Mouse (Mus musculus): Measurements from ENCODE around the gene Gria1.

Gene Gria1

GRCm38 (mm10) chr11:57298263-57298662 is 287.1 kb downstream of the Gria1 start:
- no peak for DNase-seq (ENCODE audit: low spot score in 2 of 2)

- no peak for DNase-seq (ENCODE audit: low spot score in 2 of 2)
These were observed 287.5 kb downstream of the Gria1 start for GRCm38 (mm10) chr11:57298665-57299064.

- DNase-seq (ENCODE audit: low spot score in 2 of 2), result no peak
These were observed 292.4 kb downstream of the Gria1 start for GRCm38 (mm10) chr11:57303602-57304001.

- no peak for DNase-seq (ENCODE audit: low spot score in 2 of 2)
These were observed 294.9 kb downstream of the Gria1 start for GRCm38 (mm10) chr11:57306116-57306515.

- no peak for DNase-seq (ENCODE audit: low spot score in 2 of 2)
These were observed 295.7 kb downstream of the Gria1 start for GRCm38 (mm10) chr11:57306892-57307291.

- no peak for DNase-seq (ENCODE audit: low spot score in 2 of 2)
These were observed 305.9 kb downstream of the Gria1 start for GRCm38 (mm10) chr11:57317063-57317462.

- no peak for DNase-seq (ENCODE audit: low spot score in 2 of 2)
These were observed 306.3 kb downstream of the Gria1 start for GRCm38 (mm10) chr11:57317478-57317877.

GRCm38 (mm10) chr11:57319374-57319773 is 308.2 kb downstream of the Gria1 start:
- peak; percentile 37 to 39 for DNase-seq (ENCODE audit: low spot score in 2 of 2)

- DNase-seq (ENCODE audit: low spot score in 2 of 2), result no peak
These were observed 312.9 kb downstream of the Gria1 start for GRCm38 (mm10) chr11:57324099-57324498.

Measured in right cerebral cortex, postnatal 36 days (tissue).